Mouse (Mus musculus) stomach, embryonic 16.5 days (tissue): ENCODE data around the gene Dennd4b. TPM values are rescaled to one million over a fixed set of nuclear protein-coding genes. Genes with fewer than 3 reads are reported as not detected.

Source experiments
- ATAC-seq: fragments of 200-750 bp; cut with Nextera tagmentation; 2 replicates; pipeline ENCODE4 v1.8.0; 2017; ENCODE audit warnings: moderate number of reproducible peaks, moderate TSS enrichment; ENCODE audit not compliant: insufficient read depth, low FRiP score
- H3K27ac ChIP-seq: fragments of 300-500 bp; sonication (generic); 2 replicates; pipeline ENCODE4 v1.5.1; 2014; ENCODE audit warnings: low read length
- H3K27me3 ChIP-seq: fragments of 300-500 bp; sonication (generic); 2 replicates; pipeline ENCODE4 v1.6.1; 2014; ENCODE audit warnings: low read length, control low read depth, mixed read lengths; ENCODE audit not compliant: control insufficient read depth, insufficient read depth
- H3K36me3 ChIP-seq: fragments of 300-500 bp; sonication (generic); 2 replicates; pipeline ENCODE4 v1.6.1; 2014; ENCODE audit warnings: low read length; ENCODE audit not compliant: control insufficient read depth, insufficient read depth
- H3K4me1 ChIP-seq: fragments of 300-500 bp; sonication (generic); 2 replicates; pipeline ENCODE4 v1.6.1; 2014; ENCODE audit warnings: low read length, control low read depth, mixed read lengths; ENCODE audit not compliant: control insufficient read depth, insufficient read depth
- H3K4me2 ChIP-seq: fragments of 300-500 bp; sonication (generic); 2 replicates; pipeline ENCODE4 v1.6.1; 2014; ENCODE audit warnings: low read depth, low read length, mixed read lengths
- H3K4me3 ChIP-seq: fragments of 300-500 bp; sonication (generic); replicated peaks from 2 replicates; pipeline ENCODE4 v1.5.1; 2014; ENCODE audit warnings: mild to moderate bottlenecking, low read length
- H3K9ac ChIP-seq: fragments of 300-500 bp; sonication (generic); 2 replicates; pipeline ENCODE4 v1.6.1; 2014; ENCODE audit warnings: low read length
- H3K9me3 ChIP-seq: fragments of 300-500 bp; sonication (generic); replicated peaks from 2 replicates; pipeline ENCODE4 v1.6.1; 2016; ENCODE audit warnings: low read length, control low read depth; ENCODE audit not compliant: control insufficient read depth
- WGBS: fragments of 180-500 bp; shearing (Covaris S2); extraction: QIAGEN DNeasy Blood & Tissue Kit; methylation state at CpG from one replicate; pipeline ENCODE4 v1.1.7; 2014; 5-methylcytosine and 5-hydroxymethylcytosine counted together
- microRNA-seq: library from miRNA; unstranded; fragments of <30 nt; microRNA quantifications from one replicate; pipeline ENCODE4, GENCODE M21; 2016
- polyA plus RNA-seq: library from polyadenylated mRNA; unstranded; fragments of >200 nt; fragmentation: Nextera tagmentation; extraction: Ambion mirVana; gene quantifications from 2 replicates; pipeline ENCODE4 v1.2.1, GENCODE M21; 2015

Dennd4b gene
- polyA plus RNA-seq, 1 experiment from 2014 or later = 4.3 TPM

GRCm38 (mm10) chr3:90309589-90309988, 44.6 kb downstream of the Dennd4b start:
- no peak for ATAC-seq
- Histone ChIP-seq H3K4me3 (no peak overlapping the region), H3K27ac (no peak overlapping the region), H3K9me3 (no peaks in the 10 kb centered on the region), H3K9ac (no peak overlapping the region), H3K27me3 (no peaks in the 10 kb centered on the region), H3K36me3 (no peaks in the 10 kb centered on the region), H3K4me1 (no peaks in the 10 kb centered on the region), H3K4me2 (no peak overlapping the region)

GRCm38 (mm10) chr3:90313367-90313766, 48.4 kb downstream of the Dennd4b start:
- ATAC-seq = no peak
- no peaks in the 10 kb centered on the region for H3K9me3 ChIP-seq
- H3K27me3 ChIP-seq = no peaks in the 10 kb centered on the region
- no peak overlapping the region for H3K9ac ChIP-seq
- H3K4me2 ChIP-seq = no peak overlapping the region
- H3K4me3 ChIP-seq = no peak overlapping the region
- H3K27ac ChIP-seq = no peak overlapping the region
- 0 out of 2 replicates have a peak, but pooled peaks cover 2% of the 10 kb centered on the region for H3K4me1 ChIP-seq
- no peaks in the 10 kb centered on the region for H3K36me3 ChIP-seq

DNA sequence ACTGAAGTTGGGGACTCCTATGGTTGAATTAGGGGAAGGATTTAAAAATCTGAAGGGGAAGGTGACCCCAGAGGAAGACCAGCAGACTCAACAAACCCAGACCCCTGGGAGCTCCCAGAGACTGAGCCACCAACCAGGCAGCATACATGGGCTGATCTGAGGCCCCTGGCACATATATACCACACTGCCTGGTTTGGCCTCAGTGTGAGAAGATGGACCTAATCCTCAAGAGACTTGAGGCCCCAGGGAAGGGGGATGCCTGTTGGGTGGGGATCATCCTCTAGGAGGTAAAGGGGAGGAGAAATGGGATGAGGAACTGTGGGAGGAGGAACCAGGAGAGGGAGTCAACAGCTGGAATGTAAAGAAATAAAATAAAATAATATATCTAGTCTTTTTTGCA, 49.3 kb downstream of the Dennd4b start:
- Histone ChIP-seq H3K9ac (no peak overlapping the region), H3K27me3 (no peaks in the 10 kb centered on the region), H3K9me3 (no peaks in the 10 kb centered on the region), H3K36me3 (no peaks in the 10 kb centered on the region), H3K27ac (no peak overlapping the region), H3K4me3 (no peak overlapping the region), H3K4me1 (0 out of 2 replicates have a peak, but pooled peaks cover 2% of the 10 kb centered on the region), H3K4me2 (no peak overlapping the region)
- ATAC-seq = no peak

- ATAC-seq = no peak
- WGBS = 37% methylated on average over 6 of the region's 6 CpGs
- Histone ChIP-seq H3K9me3 (no peaks in the 10 kb centered on the region), H3K27me3 (no peaks in the 10 kb centered on the region), H3K36me3 (no peaks in the 10 kb centered on the region), H3K4me1 (peaks cover 14% of the 10 kb centered on the region), H3K9ac (no peak overlapping the region), H3K4me2 (peak overlapping the region; percentile 22), H3K4me3 (no peak overlapping the region), H3K27ac (peak overlapping the region; percentile 10; the same call in 1 of the 2 replicates)
These were observed 57.3 kb downstream of the Dennd4b start for GRCm38 (mm10) chr3:90322289-90322688.

DNA sequence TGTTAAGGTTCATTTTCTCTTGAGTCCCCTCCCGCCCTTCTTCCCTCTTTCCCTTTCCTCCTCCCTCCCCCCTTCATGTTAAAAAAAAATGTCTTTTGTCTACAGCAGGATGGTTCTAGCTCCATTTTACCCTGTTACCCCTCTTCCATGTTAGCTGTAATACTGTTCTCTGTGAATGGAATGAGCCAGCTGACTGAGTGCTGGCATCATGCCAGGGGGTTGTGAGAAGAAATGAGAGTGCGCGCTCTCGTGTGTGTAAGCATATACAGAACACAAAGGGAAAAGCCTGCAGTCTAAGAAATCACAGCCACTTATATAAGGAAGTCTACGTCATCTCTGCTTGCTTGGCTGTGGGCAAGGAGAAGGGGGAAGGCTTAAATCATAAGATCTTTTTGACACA, 58.1 kb downstream of the Dennd4b start:
- H3K36me3 ChIP-seq = no peaks in the 10 kb centered on the region
- peak overlapping the region; percentile 25 for H3K4me2 ChIP-seq
- H3K9me3 ChIP-seq = no peaks in the 10 kb centered on the region
- H3K27me3 ChIP-seq = no peaks in the 10 kb centered on the region
- 3% methylated on average over 5 of the region's 5 CpGs for WGBS
- ATAC-seq = peak; percentile 92
- peak overlapping the region; percentile 1; the same call in 1 of the 2 replicates for H3K27ac ChIP-seq
- no peak overlapping the region for H3K9ac ChIP-seq
- no peak overlapping the region for H3K4me3 ChIP-seq
- H3K4me1 ChIP-seq = peaks cover 12% of the 10 kb centered on the region

Small RNA genes lying within 50 kb of the gene (microRNA-seq; reads per million reads assigned to microRNA genes)
- gene Mir7012 = not detected

Other genes starting within 250 kb of the Dennd4b start
- gene 4933434E20Rik, start 213.5 kb upstream of the Dennd4b start, polyA plus RNA-seq = 157 and 158 TPM in 2 replicates
- 141 and 142 TPM in 2 replicates for gene Ubap2l, start 212.6 kb upstream of the Dennd4b start, polyA plus RNA-seq
- gene Tpm3, start 192.5 kb upstream of the Dennd4b start, polyA plus RNA-seq = 525 and 570 TPM in 2 replicates
- gene Nup210l, start 161.1 kb upstream of the Dennd4b start, polyA plus RNA-seq = 0.28 and 0.34 TPM in 2 replicates
- 1,106 and 1,465 TPM in 2 replicates for gene Rps27, start 51.5 kb upstream of the Dennd4b start, polyA plus RNA-seq
- 30.5 and 33.1 TPM in 2 replicates for gene Rab13, start 51.5 kb upstream of the Dennd4b start, polyA plus RNA-seq
- 92.3 and 104 TPM in 2 replicates for gene Jtb, start 33.6 kb upstream of the Dennd4b start, polyA plus RNA-seq
- gene Creb3l4, start 21.7 kb upstream of the Dennd4b start, polyA plus RNA-seq = 28.9 and 34.4 TPM in 2 replicates
- 101 and 122 TPM in 2 replicates for gene Slc39a1, start 17.0 kb upstream of the Dennd4b start, polyA plus RNA-seq
- 18.2 and 21.1 TPM in 2 replicates for gene Crtc2, start 11.0 kb upstream of the Dennd4b start, polyA plus RNA-seq
- 8.1 and 8.2 TPM in 2 replicates for gene Gatad2b, start 28.0 kb downstream of the Dennd4b start, polyA plus RNA-seq
- gene Slc27a3, start 124.8 kb downstream of the Dennd4b start, polyA plus RNA-seq = 10.1 TPM in 2 replicates
- 22.4 and 23.0 TPM in 2 replicates for gene Ints3, start 168.4 kb downstream of the Dennd4b start, polyA plus RNA-seq
- 5.9 and 6.4 TPM in 2 replicates for gene Npr1, start 200.7 kb downstream of the Dennd4b start, polyA plus RNA-seq
- 137 and 147 TPM in 2 replicates for gene Ilf2, start 210.9 kb downstream of the Dennd4b start, polyA plus RNA-seq
- 77.5 and 79.1 TPM in 2 replicates for gene Snapin, start 225.8 kb downstream of the Dennd4b start, polyA plus RNA-seq
- 92.7 and 105 TPM in 2 replicates for gene Chtop, start 244.3 kb downstream of the Dennd4b start, polyA plus RNA-seq
- 85.3 and 99.1 TPM in 2 replicates for gene S100a1, start 249.2 kb downstream of the Dennd4b start, polyA plus RNA-seq
- 37.3 and 44.1 TPM in 2 replicates for gene S100a13, start 249.2 kb downstream of the Dennd4b start, polyA plus RNA-seq